ENCODE assay signal across 8 mouse cellular contexts in genomic region chr16:10313646-10314088, GRCm38 (mm10). TPM values are rescaled to one million over a fixed set of nuclear protein-coding genes. Genes with fewer than 3 reads are reported as not detected.
DNase-seq lines count a peak whose midpoint lies in the region; ATAC-seq and TF ChIP-seq lines count a peak whose summit lies in the region.

Gene Emp2 (minus strand): TSS chr16:10313968.

- H3K9ac ChIP-seq in embryonic facial prominence, embryonic 15.5 days = peak within 1 kb of the TSS; percentile 62
- H3K9ac ChIP-seq in heart, embryonic 14.5 days (ENCODE audit: low read length) = peak within 1 kb of the TSS; percentile 87
- peak within 1 kb of the TSS; percentile 46; the same call in 1 of the 2 replicates for H3K9ac ChIP-seq in liver, postnatal 0 days (replicated peaks)

- H3K9me3 ChIP-seq in embryonic facial prominence, embryonic 15.5 days (replicated peaks) = no peaks in the 10 kb centered on the region
- no peaks in the 10 kb centered on the region for H3K9me3 ChIP-seq in heart, embryonic 14.5 days (ENCODE audit: control insufficient read depth, low read length)
- H3K9me3 ChIP-seq in liver, postnatal 0 days (ENCODE audit: low read length) = no peaks in the 10 kb centered on the region

- WGBS in embryonic facial prominence, embryonic 15.5 days = under 1% methylated on average over 35 of the region's 40 CpGs
- under 1% methylated on average over 30 of the region's 40 CpGs for WGBS in heart, embryonic 14.5 days
- WGBS in liver, postnatal 0 days (ENCODE audit: insufficient replicate concordance) = under 1% methylated on average over 25 of the region's 40 CpGs
- WGBS in olfactory bulb, adult 2 months = under 1% methylated on average over 40 of the region's 40 CpGs

- no peak for TF ChIP-seq CTCF in liver, postnatal 0 days (IDR thresholded peaks at IDR 0.05; ENCODE audit: low read depth)
- TF ChIP-seq CTCF in olfactory bulb, adult 2 months (IDR thresholded peaks at IDR 0.05; ENCODE audit: insufficient read depth, low read depth, low read length) = no peak

- TF ChIP-seq POLR2A in olfactory bulb, adult 2 months (IDR thresholded peaks at IDR 0.05; ENCODE audit: insufficient read depth, low read depth, low read length) = no peak

- H3K36me3 ChIP-seq in embryonic facial prominence, embryonic 15.5 days = no peaks in the 10 kb centered on the region
- no peaks in the 10 kb centered on the region for H3K36me3 ChIP-seq in heart, embryonic 14.5 days (ENCODE audit: control insufficient read depth, insufficient read depth, low read length)
- no peaks in the 10 kb centered on the region for H3K36me3 ChIP-seq in liver, postnatal 0 days (replicated peaks; ENCODE audit: insufficient read depth, low read length)

- peak within 1 kb of the TSS; percentile 62 for H3K4me3 ChIP-seq in embryonic facial prominence, embryonic 15.5 days (replicated peaks)
- H3K4me3 ChIP-seq in heart, embryonic 14.5 days (ENCODE audit: control insufficient read depth in 1 of 2, insufficient read depth in 1 of 2, low read depth in 1 of 2, low read length in 2 of 2) = peak within 1 kb of the TSS; percentile 58 to 67
- H3K4me3 ChIP-seq in liver, postnatal 0 days (ENCODE audit: low read depth, low read length) = peak within 1 kb of the TSS; percentile 52
- H3K4me3 ChIP-seq in olfactory bulb, adult 2 months (ENCODE audit: insufficient read depth, low read depth, low read length) = peak within 1 kb of the TSS; percentile 57

- TF ChIP-seq EP300 in liver, postnatal 0 days (IDR thresholded peaks at IDR 0.05; ENCODE audit: low read depth) = no peak

- H3K27ac ChIP-seq in embryonic facial prominence, embryonic 15.5 days (replicated peaks) = peak within 1 kb of the TSS; percentile 74
- peak within 1 kb of the TSS; percentile 34 to 59; a peak in 3 of 4 replicates for H3K27ac ChIP-seq in heart, embryonic 14.5 days (replicated peaks in 1 of 2; ENCODE audit: control insufficient read depth in 1 of 2, insufficient read depth in 1 of 2, low read depth in 2 of 2, low read length in 2 of 2)
- no peak within 1 kb of the TSS for H3K27ac ChIP-seq in liver, postnatal 0 days (ENCODE audit: low read depth)
- no peak within 1 kb of the TSS for H3K27ac ChIP-seq in olfactory bulb, adult 2 months (ENCODE audit: insufficient read depth, low read depth, low read length)

- peak; percentile 91 for ATAC-seq in embryonic facial prominence, embryonic 15.5 days (ENCODE audit: insufficient number of reproducible peaks, low FRiP score, low TSS enrichment, low read depth)
- ATAC-seq in heart, embryonic 14.5 days (ENCODE audit: insufficient number of reproducible peaks, insufficient read depth, low FRiP score, low read depth) = peak; percentile 74
- ATAC-seq in liver, postnatal 0 days = peak; percentile 77

- H3K27me3 ChIP-seq in embryonic facial prominence, embryonic 15.5 days = no peaks in the 10 kb centered on the region
- H3K27me3 ChIP-seq in heart, embryonic 14.5 days (ENCODE audit: control insufficient read depth, insufficient read depth, low read length) = no peaks in the 10 kb centered on the region
- peaks cover 15% of the 10 kb centered on the region; the same call in 1 of the 2 replicates for H3K27me3 ChIP-seq in liver, postnatal 0 days (ENCODE audit: insufficient read depth, low read length)

- H3K4me2 ChIP-seq in embryonic facial prominence, embryonic 15.5 days (replicated peaks) = peak within 1 kb of the TSS; percentile 78
- H3K4me2 ChIP-seq in heart, embryonic 14.5 days (ENCODE audit: low read length) = peak within 1 kb of the TSS; percentile 80
- H3K4me2 ChIP-seq in liver, postnatal 0 days (ENCODE audit: low read depth, low read length) = peak within 1 kb of the TSS; percentile 74

- H3K4me1 ChIP-seq in embryonic facial prominence, embryonic 15.5 days = peaks cover 34% of the 10 kb centered on the region
- H3K4me1 ChIP-seq in heart, embryonic 14.5 days (ENCODE audit: control insufficient read depth in 2 of 2, insufficient read depth in 2 of 2, low read length in 2 of 2) = peaks cover 22 to 27% of the 10 kb centered on the region in 2 experiments
- no peaks in the 10 kb centered on the region for H3K4me1 ChIP-seq in liver, postnatal 0 days (ENCODE audit: insufficient read depth)
- H3K4me1 ChIP-seq in olfactory bulb, adult 2 months (ENCODE audit: control insufficient read depth, insufficient read depth, low read length) = peaks cover 19% of the 10 kb centered on the region

- DNase-seq in cerebellum, postnatal 10 days = peak; percentile 29 to 42
- DNase-seq in cerebellum, adult 9-10 months = no peak
- peak; percentile 74 for DNase-seq in kidney, postnatal 14 days
- peak; percentile 50 for DNase-seq in liver, postnatal 0 days
- DNase-seq in cerebellum, adult 11-12 months = no peak

RNA-seq across cellular contexts. Expression of gene Emp2, which starts in this region (rescaled TPM):
- polyA plus RNA-seq in embryonic facial prominence, embryonic 15.5 days (2015; fragmentation: Nextera tagmentation; extraction: Ambion mirVana) = 76.9 and 79.5 TPM in 2 replicates
- polyA plus RNA-seq in heart, embryonic 14.5 days (2014; fragmentation: Nextera tagmentation; extraction: Ambion mirVana) = 35.9 and 37.2 TPM in 2 replicates
- 1.2 and 1.5 TPM in 2 replicates for polyA plus RNA-seq in liver, postnatal 0 days (2015; fragmentation: Nextera tagmentation; extraction: Ambion mirVana)
- polyA plus RNA-seq in olfactory bulb, adult 2 months (2012; ENCODE audit: insufficient read depth, insufficient read length, low replicate concordance, missing spikeins) = not detected in 2 replicates

Comparison
In these comparisons a context has a peak if more than half of its experiments do, and no peak if none do; other contexts are left out.
1. RNA of gene Emp2 (polyA plus RNA-seq): 76.9 to 79.5 TPM in embryonic facial prominence, embryonic 15.5 days and 35.9 to 37.2 TPM in heart, embryonic 14.5 days; 1.2 to 1.5 TPM in liver, postnatal 0 days and not detected in olfactory bulb, adult 2 months; every median in the first group is over 10 times any median in the second.
2. DNase-seq: peak in cerebellum, postnatal 10 days (2 of 2), kidney, postnatal 14 days (single experiment) and liver, postnatal 0 days (single experiment); none in cerebellum, adult 9-10 months (single experiment) and cerebellum, adult 11-12 months (single experiment).
3. H3K27ac ChIP-seq: peak in embryonic facial prominence, embryonic 15.5 days (single experiment) and heart, embryonic 14.5 days (2 of 2); none in liver, postnatal 0 days (single experiment) and olfactory bulb, adult 2 months (single experiment).
4. Peak in every context shown above with its lines, with median percentiles within 50 percentile points of each other: ATAC-seq, H3K4me2 ChIP-seq, H3K4me3 ChIP-seq and H3K9ac ChIP-seq.